Mouse (Mus musculus) heart, adult 11 months (tissue): ENCODE measurements at regions not wholly inside any gene's neighbourhood (a gene's known extent, or its start where the extent isn't known, plus 50 kb on each side); places are given as distances from the start of the nearest gene placed in this dataset.

ENCODE experiments used
- DNase-seq: peaks from one replicate; pipeline ENCODE4 v3.0.0; 2022

- DNase-seq, result peak; percentile 64
These were observed 115.6 kb downstream of the Sec16b start for GRCm38 (mm10) chr1:157622156-157622555.

- DNase-seq, result peak; percentile 55
These were observed 126.1 kb downstream of the Sec16b start for GRCm38 (mm10) chr1:157632586-157632985.

- DNase-seq, result peak; percentile 61
These were observed 126.9 kb downstream of the Sec16b start for GRCm38 (mm10) chr1:157633470-157633869.

- DNase-seq, result no peak
These were observed 129.2 kb downstream of the Sec16b start for GRCm38 (mm10) chr1:157635776-157636175.

GRCm38 (mm10) chr1:157643524-157643923, 137.0 kb downstream of the Sec16b start:
- DNase-seq, result no peak

GRCm38 (mm10) chr1:157645682-157646421, 139.3 kb downstream of the Sec16b start:
- DNase-seq, result no peak

GRCm38 (mm10) chr1:157655446-157655845, 148.9 kb downstream of the Sec16b start:
- DNase-seq, result no peak

GRCm38 (mm10) chr1:157669626-157670025, 163.1 kb downstream of the Sec16b start:
- peak; percentile 16 for DNase-seq

GRCm38 (mm10) chr1:157684356-157684755, 177.8 kb downstream of the Sec16b start:
- DNase-seq, result peak; percentile 73

GRCm38 (mm10) chr1:157695198-157695597, 188.7 kb downstream of the Sec16b start:
- peak; percentile 61 for DNase-seq

- peak; percentile 37 for DNase-seq
These were observed 197.1 kb downstream of the Sec16b start for GRCm38 (mm10) chr1:157703639-157704038.

- DNase-seq, result peak; percentile 67
These were observed 198.8 kb downstream of the Sec16b start for GRCm38 (mm10) chr1:157705364-157705763.

GRCm38 (mm10) chr1:157707256-157707655, 200.7 kb downstream of the Sec16b start:
- DNase-seq, result peak; percentile 59

- peak; percentile 52 for DNase-seq
These were observed 202.6 kb downstream of the Sec16b start for GRCm38 (mm10) chr1:157709117-157709516.

- DNase-seq, result peak; percentile 15
These were observed 204.3 kb downstream of the Sec16b start for GRCm38 (mm10) chr1:157710870-157711269.

- DNase-seq, result peak; percentile 37
These were observed 206.0 kb downstream of the Sec16b start for GRCm38 (mm10) chr1:157712519-157712918.

GRCm38 (mm10) chr1:157713851-157714250, 207.3 kb downstream of the Sec16b start:
- DNase-seq, result peak; percentile 61

- peak; percentile 72 for DNase-seq
These were observed 209.1 kb downstream of the Sec16b start for GRCm38 (mm10) chr1:157715632-157716031.

- peak; percentile 36 for DNase-seq
These were observed 210.6 kb downstream of the Sec16b start for GRCm38 (mm10) chr1:157717131-157717530.

GRCm38 (mm10) chr1:157721946-157722345, 215.4 kb downstream of the Sec16b start:
- no peak for DNase-seq

- no peak for DNase-seq
These were observed 224.6 kb downstream of the Sec16b start for GRCm38 (mm10) chr1:157731124-157731523.

- peak; percentile 62 for DNase-seq
These were observed 234.5 kb downstream of the Sec16b start for GRCm38 (mm10) chr1:157740725-157741665.

- peak; percentile 21 for DNase-seq
These were observed 239.1 kb downstream of the Sec16b start for GRCm38 (mm10) chr1:157745611-157746010.
